Mouse (Mus musculus) bone marrow, adult 2 months (tissue): ENCODE results near the gene Sgms1.

Source experiments
- CTCF ChIP-seq: fragments of 200-500 bp; IDR thresholded peaks from 2 replicates; pipeline ENCODE4 v1.5.1; 2011; ENCODE audit warnings: low read length, control low read depth; ENCODE audit not compliant: control insufficient read depth, insufficient read depth
- POLR2A ChIP-seq: fragments of 200-500 bp; IDR thresholded peaks from 2 replicates; pipeline ENCODE4 v1.6.1; 2011; ENCODE audit warnings: low read depth, mild to moderate bottlenecking, control low read depth, low read length, borderline replicate concordance; ENCODE audit not compliant: control insufficient read depth

GRCm38 (mm10) chr19:32230301-32230700 is 159.2 kb downstream of the Sgms1 start:
- TF ChIP-seq CTCF: no peak
- no peak for TF ChIP-seq POLR2A
